Mouse (Mus musculus) gastrocnemius, postnatal 14 days (tissue): ENCODE results near the gene Ulk2. TPM values are rescaled to one million over a fixed set of nuclear protein-coding genes. Genes with fewer than 3 reads are reported as not detected.
"Not testable (repeated sequence)": the region's sequence is repeated elsewhere in the genome, so short reads cannot be mapped to it uniquely, and the experiment has no call there.

Experiments used
- DNase-seq: peaks from one replicate; pipeline ENCODE4 v3.0.0; 2021; ENCODE audit warnings: mixed read lengths
- intact Hi-C: fragments of 180-260 bp; cut with DNase I; formaldehyde crosslinking; loops from one replicate; pipeline ENCODE4 v1.15.1; 2025; ENCODE audit warnings: low total_unique reads
- long read RNA-seq, 2 experiments: library from polyadenylated mRNA; stranded (forward); transcript quantifications; one replicate each; pipeline ENCODE4 v2.0.0; 2021
- total RNA-seq, 2 experiments: library from RNA; stranded (reverse); gene quantifications; 2 replicates each; pipeline ENCODE4 v1.2.3; 2021

Gene Ulk2
- total RNA-seq = 10 to 100 TPM; 54.6 to 55.8 TPM
- long read RNA-seq, experiment 1, full-length matches to known transcripts = 14 of 31 reads
- long read RNA-seq, experiment 1, partial matches to known transcripts = 16 of 31 reads
- long read RNA-seq, experiment 1, other reads (novel, unspliced or antisense) = 1 of 31 reads
- long read RNA-seq, experiment 2, full-length matches to known transcripts = 31 of 51 reads
- long read RNA-seq, experiment 2, partial matches to known transcripts = 9 of 51 reads
- long read RNA-seq, experiment 2, other reads (novel, unspliced or antisense) = 11 of 51 reads

DNA sequence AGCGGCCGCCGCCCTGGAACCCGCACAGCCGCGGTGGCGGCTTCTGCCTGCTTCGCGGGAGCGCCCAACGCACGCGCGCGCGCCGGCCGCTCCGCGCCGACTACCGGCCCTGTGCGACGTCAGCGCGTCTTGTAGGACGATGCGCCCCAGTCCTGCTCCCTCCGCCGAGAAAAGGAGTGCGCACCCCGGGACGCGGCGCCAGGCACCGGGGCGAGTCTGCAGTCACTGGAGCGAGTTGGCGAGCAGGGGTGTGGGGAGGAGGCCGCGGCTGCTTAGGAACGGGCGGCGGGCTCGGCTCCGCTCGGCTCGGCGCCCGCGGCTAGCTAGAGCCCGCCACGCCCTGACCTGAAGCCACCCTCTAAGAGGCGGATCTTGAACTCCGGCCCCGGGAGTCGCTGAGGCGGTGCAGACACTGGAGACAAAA is at the start of gene Ulk2:
Gene Ulk2, minus strand, starts transcription at position 86 of the 424 bp plus-strand sequence.
- intact Hi-C loops = no loop called here
- peak; percentile 89 for DNase-seq

DNA sequence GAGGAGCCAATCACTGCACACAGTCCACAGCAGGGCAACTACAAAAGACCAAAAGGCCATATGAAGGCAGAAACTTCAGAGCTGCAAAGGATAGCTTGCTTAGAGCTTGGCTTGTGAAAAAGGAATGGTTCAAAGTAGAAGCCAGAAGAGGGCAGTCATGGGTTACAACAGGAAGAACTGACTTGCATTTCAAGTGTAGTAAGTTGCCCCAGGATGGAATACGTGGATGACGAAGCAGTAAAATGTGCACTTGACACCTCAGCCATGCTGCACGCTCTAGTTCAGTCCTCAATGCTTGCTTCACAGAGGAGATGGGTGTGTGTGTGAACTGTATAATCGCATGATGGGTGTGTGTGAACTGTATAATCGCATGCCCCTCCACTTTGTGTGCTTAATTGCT is 27.3 kb upstream of the Ulk2 start:
- DNase-seq = no peak

DNA sequence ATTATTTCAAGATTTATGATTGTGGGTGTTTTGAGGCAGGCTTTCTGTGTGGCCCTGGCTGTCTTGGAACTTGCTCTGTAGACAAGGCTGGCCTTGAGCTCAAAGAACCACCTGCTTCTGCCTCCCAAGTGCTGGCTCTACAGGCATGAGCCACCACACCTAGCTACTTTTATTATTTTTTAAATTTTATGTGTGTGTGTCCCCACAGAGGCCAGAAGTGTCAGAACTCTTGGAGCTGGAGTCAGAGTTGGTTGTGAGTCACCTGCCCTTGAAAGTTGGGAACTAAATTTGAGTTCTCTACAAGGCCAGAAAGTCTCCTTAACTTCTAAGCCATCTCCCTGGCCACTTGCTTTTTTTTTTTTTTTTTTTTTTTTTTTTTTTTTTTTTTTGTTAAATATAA is 25.0 kb upstream of the Ulk2 start:
- intact Hi-C loops = no loop called here
- DNase-seq = no peak

More for the DNA sequence above, 27.3 kb upstream of the Ulk2 start:
- intact Hi-C loops = no loop called here

DNA sequence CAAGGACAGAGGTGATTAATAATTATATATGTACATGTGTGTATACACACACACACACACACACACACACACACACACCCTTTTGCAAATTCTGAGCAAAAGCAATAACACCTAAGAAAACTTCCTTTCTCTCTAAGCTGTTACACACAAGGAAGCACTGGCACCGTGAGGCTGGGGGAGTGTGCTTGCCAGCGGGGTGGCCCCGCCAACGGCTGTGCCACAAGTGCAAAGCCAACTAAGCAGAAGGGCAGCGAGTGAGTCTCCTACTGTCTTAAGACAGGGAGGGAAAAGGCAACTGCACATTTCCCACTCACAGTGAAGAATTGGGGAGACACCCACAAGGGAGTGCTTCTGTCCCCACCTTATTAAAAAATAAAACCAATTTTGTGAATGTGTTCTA is 17.0 kb upstream of the Ulk2 start:
- intact Hi-C loops = no loop called here
- DNase-seq = no peak

DNA sequence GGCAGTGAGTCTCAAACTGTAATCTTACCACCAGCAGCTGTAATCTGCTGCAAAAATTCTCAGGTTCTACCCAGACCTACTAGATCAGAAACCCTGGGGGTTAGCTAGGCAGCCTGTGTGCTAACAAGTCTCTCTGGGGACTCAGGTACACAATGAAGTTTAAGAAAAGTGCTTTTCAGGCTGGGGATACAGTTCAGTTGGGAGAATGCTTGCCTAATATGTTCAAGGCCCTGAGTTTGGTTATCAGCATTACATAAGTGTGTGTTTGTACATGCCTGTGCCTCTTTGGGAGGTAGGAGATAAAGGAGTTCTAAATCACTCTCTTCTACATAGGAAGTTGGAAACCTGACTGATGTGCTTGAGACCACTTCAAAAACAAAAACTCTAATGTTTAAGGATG is 12.0 kb upstream of the Ulk2 start:
- no peak for DNase-seq
- intact Hi-C loops = no loop called here

DNA sequence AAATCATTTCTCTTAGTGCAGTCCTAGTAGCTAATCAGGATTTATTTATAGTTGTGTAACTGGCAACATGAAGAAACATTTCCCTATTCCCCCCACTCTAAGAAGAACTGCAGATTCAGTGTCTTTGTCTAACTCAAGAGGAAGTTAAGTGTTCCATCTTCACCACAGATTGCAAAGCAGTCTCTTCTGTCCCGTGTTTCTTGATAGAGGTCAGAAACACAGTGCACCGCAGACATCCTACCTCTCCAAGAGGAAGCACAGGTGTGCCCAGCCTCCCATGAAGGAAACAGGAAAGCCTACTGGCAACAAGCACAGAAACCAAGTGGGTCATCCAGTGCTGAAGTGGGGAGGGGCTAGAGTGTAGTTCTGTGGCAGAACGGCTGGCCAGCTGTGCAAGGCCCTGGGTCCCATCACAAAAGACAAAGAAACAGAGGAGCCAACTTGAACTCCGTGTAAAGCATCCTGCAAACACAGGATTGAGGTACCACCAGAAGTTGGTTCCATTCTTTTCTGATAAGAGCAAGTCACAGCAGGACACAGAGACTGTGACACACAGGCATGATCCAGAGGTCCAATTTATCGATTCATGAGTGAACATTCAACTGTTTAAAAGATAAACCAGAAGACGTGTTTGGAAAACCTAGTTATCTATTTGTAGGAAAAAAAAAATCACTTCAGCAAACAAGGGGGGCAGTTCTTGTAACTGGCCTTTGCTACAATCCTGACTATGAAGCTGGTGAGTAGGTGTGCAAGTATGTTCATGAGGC is 7.1 kb upstream of the Ulk2 start:
- intact Hi-C loops = no loop called here
- DNase-seq = no peak

DNA sequence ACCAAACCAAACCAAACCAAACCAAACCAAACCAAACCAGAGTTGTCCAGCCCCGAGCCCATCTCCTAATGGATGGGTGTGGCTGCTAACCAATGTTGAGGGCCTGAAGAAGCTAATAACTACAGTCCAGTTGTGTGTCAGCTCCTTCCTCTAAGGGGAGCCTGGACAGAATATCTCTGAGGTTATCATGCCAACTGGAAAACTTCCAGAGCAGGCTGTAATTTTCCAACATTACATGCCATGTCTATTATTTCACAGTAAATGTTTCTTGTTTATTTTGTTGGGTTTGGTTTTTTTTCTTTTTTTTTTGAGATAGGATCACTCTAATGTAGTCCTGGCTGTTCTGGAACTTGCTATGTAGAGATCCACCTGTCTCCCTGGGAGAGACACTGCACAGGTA is 4.4 kb upstream of the Ulk2 start:
- intact Hi-C loops = no loop called here

DNA sequence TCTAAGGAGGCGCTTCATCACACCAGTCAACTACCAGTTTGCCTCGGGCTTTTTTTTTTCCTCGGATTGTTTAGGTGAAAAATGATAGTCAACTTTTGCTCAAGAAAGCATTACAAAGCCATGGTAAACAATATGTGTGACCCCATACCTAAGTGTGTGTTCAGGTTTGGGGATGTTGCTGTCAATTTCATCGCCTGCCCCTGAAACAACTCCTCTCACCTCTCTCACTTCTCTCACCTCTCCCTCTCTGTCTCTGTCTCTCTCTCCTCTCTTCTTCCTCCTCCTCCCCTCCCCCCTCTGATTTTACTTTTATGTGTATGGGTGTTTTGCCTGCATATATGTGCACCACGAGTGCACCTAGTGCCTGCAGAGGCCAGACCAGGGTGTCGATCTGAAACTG is 666 bp upstream of the Ulk2 start:
- DNase-seq = no peak
- intact Hi-C loops = no loop called here

More for the DNA sequence above, 4.4 kb upstream of the Ulk2 start:
- DNase-seq = no peak

DNA sequence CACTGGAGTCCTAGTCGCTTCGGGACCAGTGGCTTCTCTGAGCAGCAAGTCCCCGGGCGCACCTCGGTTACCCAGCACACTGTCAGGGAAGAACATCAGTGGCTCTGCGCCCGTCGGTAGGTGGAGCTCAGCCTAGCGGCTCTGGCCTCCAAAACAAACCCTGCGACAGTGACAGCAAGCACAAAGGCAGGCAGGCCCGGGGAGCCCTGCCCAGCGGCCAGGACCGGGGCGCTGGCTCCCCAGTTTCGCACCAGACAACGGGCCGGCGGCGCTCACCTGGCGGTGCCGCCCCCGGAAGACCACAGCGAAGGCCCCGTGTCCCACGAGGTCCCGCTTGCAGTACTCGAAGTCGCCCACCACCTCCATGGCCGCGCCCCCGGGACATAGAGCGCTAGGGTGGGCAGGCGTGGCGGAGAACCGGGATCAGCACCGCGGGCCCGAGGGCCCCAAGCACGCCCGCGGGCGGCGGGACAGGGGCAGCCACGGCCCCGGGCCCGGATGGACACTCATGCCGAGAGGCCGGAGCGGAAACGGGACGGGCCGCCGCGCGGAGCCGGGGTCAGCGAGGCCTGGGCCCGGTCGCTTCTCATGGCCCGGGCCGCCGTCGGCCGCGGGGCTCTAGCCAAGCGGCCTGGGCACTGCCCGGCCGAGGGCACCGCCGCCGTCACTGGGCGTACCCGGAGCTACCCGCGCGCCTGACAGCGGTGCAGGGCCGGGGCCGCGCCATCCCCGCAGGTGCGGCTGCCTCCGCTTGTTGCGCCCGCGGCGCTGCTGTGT is 474 bp downstream of the Ulk2 start:
- intact Hi-C loops = no loop called here
- peak; percentile 83 for DNase-seq

DNA sequence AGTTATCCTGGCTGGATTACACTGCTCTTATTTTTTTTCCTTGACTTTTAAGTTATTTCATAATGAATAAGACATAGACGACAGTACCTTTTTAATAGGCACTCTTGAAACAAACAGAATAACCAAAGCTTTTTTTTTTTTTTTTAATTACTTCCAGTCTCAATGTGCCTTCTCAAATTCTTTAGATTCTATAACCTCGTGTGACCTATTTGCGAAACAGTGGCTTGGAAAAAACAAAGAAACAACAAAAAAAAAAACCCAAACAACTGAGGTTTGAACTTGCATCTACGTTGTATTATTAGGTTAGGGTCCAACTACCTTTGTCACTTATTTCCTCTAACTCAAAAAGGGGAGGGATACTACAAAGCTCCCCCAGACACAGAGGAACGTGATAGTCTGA is 1.2 kb downstream of the Ulk2 start:
- intact Hi-C loops = no loop called here

DNA sequence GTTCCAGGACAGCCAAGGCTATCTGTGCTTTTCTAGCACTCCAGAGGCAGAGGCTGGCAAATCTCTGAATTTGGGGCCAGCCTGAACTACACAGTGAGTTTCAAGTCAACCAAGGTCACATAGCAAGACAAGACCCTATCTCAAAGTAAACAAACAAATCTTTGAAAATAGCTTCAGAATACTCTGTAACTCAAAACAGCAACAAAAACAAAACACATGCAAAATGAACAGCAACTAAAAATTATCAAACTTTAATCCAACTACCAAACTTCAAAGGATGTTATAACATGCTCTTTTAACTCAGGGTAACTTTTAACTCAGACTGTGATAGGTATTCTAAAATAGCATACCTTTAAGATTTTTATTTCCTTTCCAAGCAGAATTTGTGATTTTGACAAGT is 2.0 kb downstream of the Ulk2 start:
- no peak for DNase-seq
- intact Hi-C loops = no loop called here

More for the DNA sequence above, 1.2 kb downstream of the Ulk2 start:
- no peak for DNase-seq

DNA sequence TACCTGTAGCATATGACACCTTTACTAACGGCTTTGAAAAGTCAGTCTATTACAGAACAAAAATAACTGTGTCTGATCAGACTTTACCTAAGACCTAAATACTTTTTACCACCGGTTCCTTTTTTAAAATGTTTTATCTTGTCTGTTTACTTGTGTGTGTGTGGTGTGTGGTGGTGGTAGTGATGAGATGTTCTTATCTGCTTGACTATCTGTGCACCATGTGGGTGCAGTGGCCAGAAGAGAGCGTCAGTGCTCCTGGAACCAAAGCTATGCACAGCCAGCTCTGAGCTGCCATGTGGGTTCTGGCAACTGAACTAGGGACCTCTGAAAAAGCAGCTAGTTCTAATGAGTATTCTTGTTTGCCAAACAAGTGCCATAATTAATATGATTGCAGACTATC is 3.7 kb downstream of the Ulk2 start:
- intact Hi-C loops = no loop called here

DNA sequence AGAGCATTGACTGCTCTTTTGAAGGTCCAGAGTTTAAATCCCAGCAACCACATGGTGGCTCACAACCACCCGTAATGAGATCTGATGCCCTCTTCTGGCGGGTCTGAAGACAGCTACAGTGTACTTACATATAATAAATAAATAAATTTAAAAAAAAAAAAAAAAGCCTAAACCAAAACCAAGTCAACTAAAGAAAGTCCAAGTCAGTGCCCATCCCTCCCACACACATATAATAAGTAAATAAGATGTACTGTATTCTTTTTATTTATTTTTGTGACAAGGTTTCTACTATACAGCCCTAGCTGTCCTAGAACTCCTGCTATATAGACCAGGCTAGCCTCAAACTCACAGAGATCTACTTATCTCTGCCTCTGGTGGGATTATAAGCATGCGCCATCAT is 14.2 kb downstream of the Ulk2 start:
- DNase-seq, intact Hi-C loops: not testable (repeated sequence)

More for the DNA sequence above, 3.7 kb downstream of the Ulk2 start:
- no peak for DNase-seq

DNA sequence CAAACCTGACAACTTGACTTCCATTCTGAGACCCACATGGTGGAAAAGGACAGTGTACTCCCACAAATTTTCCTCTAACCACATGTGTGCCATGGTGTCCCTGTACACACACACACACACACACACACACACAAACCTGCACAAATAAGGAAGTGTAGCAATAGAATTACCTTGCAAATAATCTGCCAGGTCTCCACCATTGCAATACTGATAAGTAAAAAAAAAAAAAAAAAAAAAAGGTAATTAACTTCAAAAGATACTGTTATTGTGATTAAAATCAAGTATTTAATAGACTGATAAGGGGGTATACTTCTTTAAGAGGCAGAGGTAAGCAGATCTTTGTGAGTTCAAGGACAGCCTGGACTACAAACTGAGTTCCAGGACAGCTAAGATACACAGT is 14.9 kb downstream of the Ulk2 start:
- no peak for DNase-seq
- intact Hi-C loops = no loop called here

DNA sequence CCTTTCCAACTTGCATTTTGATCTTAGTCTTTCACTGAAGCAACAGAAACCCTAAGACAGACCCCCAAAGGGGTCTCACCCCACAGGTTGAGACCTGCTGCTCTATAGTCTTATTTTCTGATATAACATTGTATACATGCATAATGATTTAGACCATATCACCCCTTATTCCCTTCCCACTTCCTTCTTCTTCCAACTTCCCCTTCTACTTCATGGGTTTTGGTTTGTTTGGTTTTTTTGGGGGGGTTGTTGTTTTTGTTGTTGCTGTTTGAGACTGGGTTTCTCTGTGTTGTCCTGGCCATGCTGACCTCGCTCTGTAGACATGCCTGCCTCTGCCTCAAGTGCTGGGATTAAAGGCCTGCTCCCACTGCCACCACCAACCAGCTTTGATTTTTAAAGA is 15.7 kb downstream of the Ulk2 start:
- intact Hi-C loops = no loop called here
- no peak for DNase-seq

DNA sequence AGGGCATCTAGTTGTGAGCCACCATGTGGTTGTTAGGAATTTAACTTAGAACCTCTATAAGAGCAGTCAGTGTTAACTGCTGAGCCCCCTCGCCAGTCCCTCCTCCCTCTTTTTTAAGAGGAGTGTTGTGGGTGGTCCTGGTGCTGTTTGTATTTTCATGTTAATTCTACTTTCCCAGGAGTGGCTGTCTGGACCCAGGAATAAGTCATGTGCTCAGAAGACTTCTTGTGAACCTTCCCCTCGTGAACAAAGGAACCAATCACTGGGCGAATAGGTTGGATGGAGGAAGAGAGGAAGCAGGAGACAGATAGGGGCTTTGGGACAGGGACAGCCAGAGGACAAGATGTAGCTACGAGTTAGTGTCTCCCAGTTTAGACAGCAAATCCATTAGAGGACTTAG is 45.1 kb downstream of the Ulk2 start:
- intact Hi-C loops = no loop called here
- DNase-seq = no peak

DNA sequence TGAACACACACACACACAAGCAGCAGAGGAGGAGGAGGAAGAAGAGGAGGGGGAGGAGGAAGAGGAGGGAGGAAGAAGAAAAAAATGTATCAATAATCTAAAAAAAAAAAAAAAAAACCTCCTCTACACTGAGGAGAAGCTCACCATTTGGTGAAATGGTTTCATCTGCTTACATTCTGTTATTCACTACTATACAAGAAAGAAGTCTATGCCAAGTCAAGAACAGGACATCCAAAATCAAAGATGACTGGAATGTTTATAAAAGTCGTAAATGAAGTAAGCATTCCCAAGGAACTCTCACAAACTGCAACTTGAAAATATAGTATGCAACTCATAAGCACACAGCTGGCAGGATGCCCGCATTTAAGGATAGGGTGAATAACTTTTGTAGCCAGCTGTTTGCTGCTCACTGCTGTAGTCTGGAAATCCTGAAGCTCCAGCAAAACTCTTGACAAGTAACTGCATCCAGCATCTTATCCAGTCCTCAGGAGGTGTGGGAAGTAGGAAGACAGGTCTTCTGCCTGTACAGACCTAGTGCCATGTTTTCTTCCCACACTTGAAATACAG is 46.2 kb downstream of the Ulk2 start:
- no peak for DNase-seq
- intact Hi-C loops = no loop called here

DNA sequence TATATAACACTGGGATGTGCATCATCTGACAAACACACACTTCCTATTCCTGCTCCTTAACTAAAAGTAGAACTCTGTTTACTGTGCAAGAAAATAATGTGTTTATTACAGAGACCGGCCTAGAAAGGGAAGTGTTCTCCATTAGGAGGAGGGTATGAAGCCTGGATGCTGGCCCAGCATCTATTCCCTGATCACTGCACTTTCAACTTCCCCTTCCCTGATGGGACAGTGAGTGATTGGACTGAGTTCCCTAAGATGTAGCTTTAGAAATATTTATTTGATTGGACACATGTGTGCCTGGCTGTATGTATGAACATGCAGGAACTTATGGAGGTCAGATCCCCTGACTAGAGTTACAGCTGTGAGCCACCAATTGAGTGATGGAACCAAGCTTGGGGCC is 61.4 kb downstream of the Ulk2 start:
- DNase-seq = no peak
- intact Hi-C loops = no loop called here

DNA sequence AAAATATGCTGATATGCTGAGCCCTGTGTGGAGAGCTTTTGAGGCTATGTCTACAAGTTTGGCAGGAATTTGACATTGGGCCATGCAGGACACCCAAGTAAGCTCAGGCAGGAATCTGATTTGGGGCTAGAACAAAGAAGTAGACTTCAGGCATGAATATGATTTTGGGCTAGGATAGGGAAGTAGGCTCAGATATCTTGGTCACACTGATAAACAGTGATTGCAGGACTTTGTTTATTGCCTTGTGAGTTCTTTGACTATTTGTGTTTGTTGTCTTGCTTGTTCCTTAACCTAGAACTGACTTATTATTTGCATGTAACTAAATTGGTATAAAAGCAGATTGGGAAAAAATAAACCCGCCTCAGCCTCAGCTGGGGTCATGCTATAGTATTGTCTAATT is 66.3 kb downstream of the Ulk2 start:
- DNase-seq = no peak
- intact Hi-C loops = no loop called here

DNA sequence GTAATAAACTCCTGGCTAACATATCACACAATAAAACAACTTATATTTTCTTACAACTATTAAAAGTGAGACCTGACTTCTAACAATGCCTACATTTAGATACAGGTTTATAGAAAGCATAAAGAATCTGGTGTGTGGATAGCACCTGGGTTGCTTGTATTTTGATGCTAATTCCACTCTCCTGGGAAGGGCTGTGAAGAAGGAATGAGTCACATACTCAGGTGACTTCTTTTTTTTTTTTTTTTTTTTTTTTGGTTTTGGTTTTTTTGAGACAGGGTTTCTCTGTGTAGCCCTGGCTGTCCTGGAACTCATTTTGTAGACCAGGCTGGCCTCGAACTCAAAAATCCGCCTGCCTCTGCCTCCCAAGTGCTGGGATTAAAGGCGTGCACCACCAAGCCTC is 72.3 kb downstream of the Ulk2 start:
- intact Hi-C loops = not testable (repeated sequence)

More for the DNA sequence above, 72.3 kb downstream of the Ulk2 start:
- not testable (repeated sequence) for DNase-seq
